Mouse (Mus musculus) limb, embryonic 14.5 days (tissue): Measurements from ENCODE around the gene Diras2. TPM values are rescaled to one million over a fixed set of nuclear protein-coding genes. Genes with fewer than 3 reads are reported as not detected.

Source experiments
- ATAC-seq: fragments of 200-750 bp; cut with Nextera tagmentation; 2 replicates; pipeline ENCODE4 v1.8.0; 2017; ENCODE audit warnings: low read depth, moderate number of reproducible peaks, moderate TSS enrichment; ENCODE audit not compliant: low FRiP score
- DNase-seq: peaks from one replicate; pipeline ENCODE4 v3.0.0-alpha.2; 2015; ENCODE audit warnings: low spot score
- H3K27ac ChIP-seq: fragments of 300-500 bp; sonication (generic); replicated peaks from 2 replicates; pipeline ENCODE4 v1.5.1; 2014; ENCODE audit warnings: low read depth, mild to moderate bottlenecking, low read length, moderate library complexity, mixed read lengths
- H3K27me3 ChIP-seq: fragments of 300-500 bp; sonication (generic); 2 replicates; pipeline ENCODE4 v1.6.1; 2014; ENCODE audit warnings: low read length, mixed read lengths; ENCODE audit not compliant: control insufficient read depth, insufficient read depth
- H3K36me3 ChIP-seq: fragments of 300-500 bp; sonication (generic); 2 replicates; pipeline ENCODE4 v1.6.1; 2014; ENCODE audit warnings: mild to moderate bottlenecking, low read length, moderate library complexity, mixed read lengths; ENCODE audit not compliant: control insufficient read depth, insufficient read depth
- H3K4me1 ChIP-seq: fragments of 300-500 bp; sonication (generic); 2 replicates; pipeline ENCODE4 v1.6.1; 2014; ENCODE audit warnings: antibody characterized with exemption, low read length, mixed read lengths; ENCODE audit not compliant: control insufficient read depth, insufficient read depth
- H3K4me2 ChIP-seq: fragments of 300-500 bp; sonication (generic); replicated peaks from 2 replicates; pipeline ENCODE4 v1.6.1; 2014; ENCODE audit warnings: low read depth, mild to moderate bottlenecking, low read length, moderate library complexity; ENCODE audit not compliant: severe bottlenecking
- H3K4me3 ChIP-seq: fragments of 300-500 bp; sonication (generic); replicated peaks from 2 replicates; pipeline ENCODE4 v1.5.1; 2014; ENCODE audit warnings: low read length
- H3K9ac ChIP-seq: fragments of 300-500 bp; sonication (generic); 2 replicates; pipeline ENCODE4 v1.6.1; 2014; ENCODE audit warnings: mild to moderate bottlenecking, low read depth, low read length, moderate library complexity; ENCODE audit not compliant: severe bottlenecking
- H3K9me3 ChIP-seq: fragments of 300-500 bp; sonication (generic); 2 replicates; pipeline ENCODE4 v1.6.1; 2016; ENCODE audit warnings: low read length; ENCODE audit not compliant: control insufficient read depth
- POLR2A ChIP-seq: fragments of 200-500 bp; IDR thresholded peaks from 2 replicates; pipeline ENCODE4 v1.8.0; 2012; ENCODE audit warnings: inconsistent platforms, mild to moderate bottlenecking, moderate library complexity, borderline replicate concordance; ENCODE audit not compliant: insufficient read depth, insufficient read length; ENCODE audit errors: extremely low read depth
- WGBS: fragments of 180-500 bp; shearing (Covaris S2); extraction: QIAGEN DNeasy Blood & Tissue Kit; methylation state at CpG from one replicate; pipeline ENCODE4 v1.1.7; 2014; 5-methylcytosine and 5-hydroxymethylcytosine counted together
- polyA plus RNA-seq, 2 experiments: library from polyadenylated mRNA; depleted of rRNA in 1 of 2; stranded (reverse) in 1 of 2; unstranded in 1 of 2; fragments of >200 nt; fragmentation: Nextera tagmentation in 1 of 2; extraction: Ambion mirVana in 1 of 2; gene quantifications; 2 replicates each; pipeline versions ENCODE4 v1.2.1 to v1.2.3; 2012 to 2014

Diras2 gene
- polyA plus RNA-seq, 2 experiments, result 0.15 to 0.70 TPM

DNA sequence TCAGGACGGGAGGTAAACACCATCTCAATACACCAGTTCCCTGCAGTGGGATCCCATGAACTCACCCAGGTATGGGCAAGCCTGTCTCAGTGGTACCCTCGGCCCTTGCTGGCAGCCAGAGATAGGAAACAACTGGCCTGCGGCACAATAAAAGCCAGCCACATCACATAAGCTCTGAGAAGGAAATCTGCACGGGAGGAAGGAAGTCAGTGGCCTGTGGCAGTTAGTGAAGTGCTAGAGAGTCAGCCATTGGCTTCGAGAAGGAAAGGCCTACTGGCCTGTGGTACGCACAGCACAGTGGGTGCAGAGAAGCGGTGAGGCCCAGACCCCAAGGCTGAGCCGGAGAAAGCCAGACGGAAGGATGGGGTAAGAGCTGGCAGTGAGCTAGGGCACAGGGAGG lies 20.2 kb upstream of the Diras2 start:
- H3K27me3 ChIP-seq, result no peaks in the 10 kb centered on the region
- TF ChIP-seq POLR2A, result no peak
- H3K4me1 ChIP-seq, result no peaks in the 10 kb centered on the region
- WGBS, result 82% methylated on average over 9 of the region's 9 CpGs
- ATAC-seq (no peak), DNase-seq (no peak)
- no peaks in the 10 kb centered on the region for H3K9me3 ChIP-seq
- no peak overlapping the region for H3K4me2 ChIP-seq
- H3K4me3 ChIP-seq, result no peak overlapping the region
- no peaks in the 10 kb centered on the region for H3K36me3 ChIP-seq
- H3K9ac ChIP-seq, result no peak overlapping the region
- H3K27ac ChIP-seq, result no peak overlapping the region

- H3K9ac ChIP-seq, result no peak overlapping the region
- H3K27ac ChIP-seq, result no peak overlapping the region
- no peak for TF ChIP-seq POLR2A
- WGBS, result 66% methylated on average over 5 of the region's 5 CpGs
- DNase-seq (no peak), ATAC-seq (no peak)
- H3K4me1 ChIP-seq, result no peaks in the 10 kb centered on the region
- H3K4me3 ChIP-seq, result no peak overlapping the region
- no peak overlapping the region for H3K4me2 ChIP-seq
- H3K27me3 ChIP-seq, result no peaks in the 10 kb centered on the region
- no peaks in the 10 kb centered on the region for H3K36me3 ChIP-seq
- no peaks in the 10 kb centered on the region for H3K9me3 ChIP-seq
These were observed 19.7 kb upstream of the Diras2 start for GRCm38 (mm10) chr13:52550690-52551193.

GRCm38 (mm10) chr13:52546288-52546687 lies 15.2 kb upstream of the Diras2 start:
- H3K27ac ChIP-seq, result no peak overlapping the region
- H3K4me1 ChIP-seq, result no peaks in the 10 kb centered on the region
- H3K9ac ChIP-seq, result no peak overlapping the region
- no peak overlapping the region for H3K4me3 ChIP-seq
- ATAC-seq (no peak), DNase-seq (no peak)
- no peaks in the 10 kb centered on the region for H3K27me3 ChIP-seq
- H3K9me3 ChIP-seq, result no peaks in the 10 kb centered on the region
- no peak for TF ChIP-seq POLR2A
- H3K36me3 ChIP-seq, result no peaks in the 10 kb centered on the region
- no peak overlapping the region for H3K4me2 ChIP-seq
- 79% methylated on average over 6 of the region's 6 CpGs for WGBS

GRCm38 (mm10) chr13:52542636-52543035 lies 11.6 kb upstream of the Diras2 start:
- TF ChIP-seq POLR2A, result no peak
- Histone ChIP-seq H3K4me1 (no peaks in the 10 kb centered on the region), H3K9ac (no peak overlapping the region), H3K36me3 (no peaks in the 10 kb centered on the region), H3K9me3 (no peaks in the 10 kb centered on the region), H3K4me2 (no peak overlapping the region), H3K27me3 (no peaks in the 10 kb centered on the region), H3K4me3 (no peak overlapping the region), H3K27ac (no peak overlapping the region)
- 73% methylated on average over 4 of the region's 4 CpGs for WGBS
- ATAC-seq (no peak), DNase-seq (no peak)

- Histone ChIP-seq H3K4me2 (no peak overlapping the region), H3K27ac (no peak overlapping the region), H3K9me3 (no peaks in the 10 kb centered on the region), H3K36me3 (no peaks in the 10 kb centered on the region), H3K4me1 (no peaks in the 10 kb centered on the region), H3K27me3 (no peaks in the 10 kb centered on the region), H3K9ac (no peak overlapping the region), H3K4me3 (no peak overlapping the region)
- ATAC-seq (no peak), DNase-seq (peak; percentile 53)
- WGBS, result 39% methylated on average over 8 of the region's 8 CpGs
- no peak for TF ChIP-seq POLR2A
These were observed 11.0 kb upstream of the Diras2 start for GRCm38 (mm10) chr13:52542036-52542526.

DNA sequence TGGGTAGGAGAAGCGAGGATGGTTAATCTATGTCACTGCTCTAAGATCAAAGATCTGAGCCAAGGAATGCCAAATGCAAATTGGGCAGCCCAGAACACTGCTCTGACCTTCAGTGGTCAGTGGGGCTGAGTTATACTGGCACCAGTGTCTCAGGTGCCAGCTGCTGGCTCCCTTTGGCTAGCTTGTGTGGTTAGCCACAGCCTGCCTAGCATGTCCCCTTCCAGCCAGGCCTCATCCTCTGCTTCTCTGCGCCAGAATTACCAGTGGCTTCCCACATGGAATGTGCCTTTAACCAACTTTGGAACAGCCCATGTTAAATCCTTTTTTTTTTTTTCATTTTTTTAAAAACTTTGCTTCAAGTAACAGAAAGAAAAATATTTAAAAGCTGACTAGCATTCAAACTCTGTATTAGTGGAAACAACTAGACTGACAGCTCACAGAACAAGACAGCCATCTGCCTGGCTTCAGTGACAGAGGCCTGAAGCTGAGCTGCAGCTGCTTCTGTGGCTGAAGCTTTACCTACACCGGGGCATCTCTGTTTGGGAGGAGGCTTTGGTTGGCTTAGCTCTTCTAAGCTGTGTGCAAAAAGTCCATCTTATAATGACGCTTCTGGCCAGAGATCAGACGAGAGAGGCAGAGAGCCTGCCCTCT lies 10.4 kb upstream of the Diras2 start:
- H3K4me1 ChIP-seq, result no peaks in the 10 kb centered on the region
- no peak overlapping the region for H3K4me3 ChIP-seq
- no peak overlapping the region for H3K9ac ChIP-seq
- H3K27ac ChIP-seq, result no peak overlapping the region
- no peaks in the 10 kb centered on the region for H3K36me3 ChIP-seq
- DNase-seq (no peak), ATAC-seq (no peak)
- H3K4me2 ChIP-seq, result no peak overlapping the region
- TF ChIP-seq POLR2A, result no peak
- 71% methylated on average over 5 of the region's 5 CpGs for WGBS
- H3K9me3 ChIP-seq, result no peaks in the 10 kb centered on the region
- H3K27me3 ChIP-seq, result no peaks in the 10 kb centered on the region
